Mouse (Mus musculus) heart, embryonic 15.5 days (tissue): ENCODE results near the gene Tmem145. TPM values are rescaled to one million over a fixed set of nuclear protein-coding genes. Genes with fewer than 3 reads are reported as not detected.

Experiments used
- ATAC-seq: fragments of 200-750 bp; cut with Nextera tagmentation; replicated peaks from 2 replicates; pipeline ENCODE4 v1.8.0; 2017; ENCODE audit warnings: low read depth, moderate TSS enrichment; ENCODE audit not compliant: insufficient number of reproducible peaks, insufficient read depth, low FRiP score
- H3K27ac ChIP-seq: fragments of 300-500 bp; sonication (generic); 2 replicates; pipeline ENCODE4 v1.5.1; 2015; ENCODE audit warnings: mild to moderate bottlenecking, inconsistent platforms
- H3K27me3 ChIP-seq: fragments of 300-500 bp; sonication (generic); 2 replicates; pipeline ENCODE4 v1.6.1; 2015; ENCODE audit warnings: inconsistent platforms
- H3K36me3 ChIP-seq: fragments of 300-500 bp; sonication (generic); 2 replicates; pipeline ENCODE4 v1.6.1; 2015; ENCODE audit warnings: mild to moderate bottlenecking, inconsistent platforms
- H3K4me1 ChIP-seq: fragments of 300-500 bp; sonication (generic); replicated peaks from 2 replicates; pipeline ENCODE4 v1.6.1; 2015; ENCODE audit warnings: inconsistent platforms
- H3K4me2 ChIP-seq: fragments of 300-500 bp; sonication (generic); 2 replicates; pipeline ENCODE4 v1.6.1; 2015; ENCODE audit warnings: inconsistent platforms, mild to moderate bottlenecking, moderate library complexity
- H3K4me3 ChIP-seq: fragments of 300-500 bp; sonication (generic); 2 replicates; pipeline ENCODE4 v1.5.1; 2015; ENCODE audit warnings: mild to moderate bottlenecking, inconsistent platforms
- H3K9ac ChIP-seq: fragments of 300-500 bp; sonication (generic); 2 replicates; pipeline ENCODE4 v1.6.1; 2015; ENCODE audit warnings: mild to moderate bottlenecking, inconsistent platforms
- H3K9me3 ChIP-seq: fragments of 300-500 bp; sonication (generic); replicated peaks from 2 replicates; pipeline ENCODE4 v1.6.1; 2016; ENCODE audit warnings: inconsistent platforms
- WGBS: fragments of 180-500 bp; shearing (Covaris S2); methylation state at CpG from one replicate; pipeline ENCODE4 v1.1.7; 2015; ENCODE audit warnings: mixed read lengths; 5-methylcytosine and 5-hydroxymethylcytosine counted together
- polyA plus RNA-seq: library from polyadenylated mRNA; unstranded; fragments of >200 nt; fragmentation: Nextera tagmentation; extraction: Ambion mirVana; gene quantifications from 2 replicates; pipeline ENCODE4 v1.2.1, GENCODE M21; 2015

Tmem145 gene
- polyA plus RNA-seq, 1 experiment from 2014 or later, result 0.05 TPM

DNA sequence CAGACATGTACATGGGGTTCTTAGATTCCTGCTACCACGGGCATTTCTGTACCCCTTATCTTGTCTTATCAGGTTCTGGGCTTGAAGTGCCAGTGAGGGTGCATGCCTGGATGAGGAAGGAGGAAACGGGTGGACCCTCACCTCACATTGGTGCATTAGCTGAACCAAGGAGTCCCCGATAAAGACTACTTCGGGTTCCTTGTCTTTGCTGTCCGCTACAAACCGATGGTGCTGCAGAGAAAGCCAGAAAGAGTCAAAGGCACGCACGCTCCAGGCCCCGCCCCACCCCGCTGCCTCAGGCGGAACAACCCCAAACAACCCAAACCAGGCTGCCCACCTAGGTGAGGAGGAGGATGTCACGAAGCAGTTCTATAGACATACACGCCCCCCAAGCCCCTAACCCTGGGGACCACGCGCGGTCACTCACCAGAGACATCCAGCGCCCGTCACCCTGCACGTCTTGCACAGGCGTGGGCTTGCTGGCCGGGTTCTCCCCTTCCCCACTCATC is 8.9 kb upstream of the Tmem145 start:
- H3K4me1 ChIP-seq, result peaks cover 28% of the 10 kb centered on the region
- H3K9ac ChIP-seq, result peak overlapping the region; percentile 69
- H3K4me2 ChIP-seq, result peak overlapping the region; percentile 91
- ATAC-seq, result 0 out of 2 replicates have a peak, but pooled peaks have one; percentile 2
- H3K36me3 ChIP-seq, result peaks cover 30% of the 10 kb centered on the region
- under 1% methylated on average over 21 of the region's 21 CpGs for WGBS
- H3K27ac ChIP-seq, result peak overlapping the region; percentile 90
- H3K27me3 ChIP-seq, result no peaks in the 10 kb centered on the region
- H3K4me3 ChIP-seq, result peak overlapping the region; percentile 71
- no peaks in the 10 kb centered on the region for H3K9me3 ChIP-seq

DNA sequence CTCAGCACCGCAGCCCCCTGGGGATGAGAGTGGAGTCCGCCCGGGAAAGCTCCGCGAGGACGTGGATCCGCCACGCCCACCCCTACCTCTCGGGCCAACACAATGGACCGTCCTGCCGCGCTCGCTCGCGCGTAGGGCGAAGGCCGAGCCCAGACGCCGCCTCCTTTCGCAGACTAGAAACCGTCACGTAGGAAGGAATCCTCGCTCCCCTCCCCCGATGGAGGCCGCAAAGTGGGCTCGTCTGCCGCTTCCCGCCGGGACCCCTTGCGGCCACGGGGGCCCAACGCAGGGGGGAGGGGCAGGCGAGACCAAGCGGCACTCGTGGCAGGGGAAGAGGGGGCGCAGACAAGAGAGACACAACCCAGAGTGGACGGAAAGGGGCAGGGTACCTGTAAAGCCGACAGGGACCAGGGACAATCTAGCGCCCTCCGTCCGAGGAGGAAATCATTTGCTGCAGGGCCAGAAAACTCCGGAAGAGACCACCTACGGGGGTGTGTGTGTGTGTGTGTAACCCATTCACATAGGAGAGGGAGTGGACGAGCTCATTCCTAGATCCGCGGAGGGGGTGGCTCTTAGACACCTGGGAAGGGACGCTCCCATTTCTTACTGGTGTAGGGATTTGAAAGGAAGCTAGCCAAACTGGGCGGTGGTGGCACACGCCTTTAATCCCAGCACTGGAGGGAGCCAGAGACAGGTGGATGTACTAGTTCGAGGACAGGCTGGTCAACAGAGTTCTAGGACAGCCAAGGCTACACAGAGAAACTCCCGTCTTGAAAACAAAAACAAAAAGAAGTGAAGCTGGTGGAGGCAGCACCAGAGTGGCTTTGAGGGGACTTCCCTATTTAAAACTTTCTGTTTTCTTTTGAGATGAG is 8.2 kb upstream of the Tmem145 start, which contains the start of gene Pafah1b3:
TSS of gene Pafah1b3 (minus strand) at position 533 of the 872 bp plus-strand sequence.
- under 1% methylated on average over 51 of the region's 52 CpGs for WGBS
- H3K4me2 ChIP-seq, result peak within 1 kb of the TSS; percentile 91

DNA sequence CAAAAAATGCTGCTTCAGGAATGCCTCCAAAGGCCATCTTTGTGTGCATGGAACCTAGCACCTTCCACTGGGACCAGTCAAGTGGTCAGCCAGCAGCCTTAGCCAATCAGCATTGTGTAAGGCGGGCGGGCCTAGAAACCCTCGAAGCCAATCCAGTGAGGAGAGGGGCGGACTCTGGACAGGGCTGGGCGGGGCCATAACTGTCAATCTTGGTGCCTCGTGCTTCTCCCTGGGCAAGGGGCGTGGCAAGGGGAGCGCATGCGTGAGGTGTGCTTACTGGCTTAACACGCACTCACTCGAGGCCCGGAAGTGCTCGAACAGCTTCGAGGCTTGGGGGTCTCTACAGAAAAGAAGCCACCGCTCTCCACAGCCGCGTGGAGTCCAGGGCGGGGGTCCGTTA is 4.8 kb upstream of the Tmem145 start, which contains the start of gene Prr19:
TSS of gene Prr19 (plus strand) at position 349 of the 400 bp plus-strand sequence.
- Histone ChIP-seq H3K9me3 (no peaks in the 10 kb centered on the region), H3K9ac (no peak within 1 kb of the TSS), H3K4me2 (no peak within 1 kb of the TSS), H3K27ac (no peak within 1 kb of the TSS), H3K4me1 (peaks cover 20% of the 10 kb centered on the region), H3K36me3 (no peaks in the 10 kb centered on the region), H3K27me3 (peaks cover 20% of the 10 kb centered on the region; the same call in 1 of the 2 replicates), H3K4me3 (no peak within 1 kb of the TSS)
- 57% methylated on average over 19 of the region's 19 CpGs for WGBS
- ATAC-seq, result no peak

More for the DNA sequence above, 8.2 kb upstream of the Tmem145 start, which contains the start of gene Pafah1b3:
- peaks cover 23% of the 10 kb centered on the region for H3K36me3 ChIP-seq
- H3K4me1 ChIP-seq, result peaks cover 25% of the 10 kb centered on the region
- H3K27me3 ChIP-seq, result no peaks in the 10 kb centered on the region
- H3K9me3 ChIP-seq, result no peaks in the 10 kb centered on the region
- ATAC-seq, result peak; percentile 87
- H3K27ac ChIP-seq, result peak within 1 kb of the TSS; percentile 90
- peak within 1 kb of the TSS; percentile 71 for H3K4me3 ChIP-seq
- H3K9ac ChIP-seq, result peak within 1 kb of the TSS; percentile 69

DNA sequence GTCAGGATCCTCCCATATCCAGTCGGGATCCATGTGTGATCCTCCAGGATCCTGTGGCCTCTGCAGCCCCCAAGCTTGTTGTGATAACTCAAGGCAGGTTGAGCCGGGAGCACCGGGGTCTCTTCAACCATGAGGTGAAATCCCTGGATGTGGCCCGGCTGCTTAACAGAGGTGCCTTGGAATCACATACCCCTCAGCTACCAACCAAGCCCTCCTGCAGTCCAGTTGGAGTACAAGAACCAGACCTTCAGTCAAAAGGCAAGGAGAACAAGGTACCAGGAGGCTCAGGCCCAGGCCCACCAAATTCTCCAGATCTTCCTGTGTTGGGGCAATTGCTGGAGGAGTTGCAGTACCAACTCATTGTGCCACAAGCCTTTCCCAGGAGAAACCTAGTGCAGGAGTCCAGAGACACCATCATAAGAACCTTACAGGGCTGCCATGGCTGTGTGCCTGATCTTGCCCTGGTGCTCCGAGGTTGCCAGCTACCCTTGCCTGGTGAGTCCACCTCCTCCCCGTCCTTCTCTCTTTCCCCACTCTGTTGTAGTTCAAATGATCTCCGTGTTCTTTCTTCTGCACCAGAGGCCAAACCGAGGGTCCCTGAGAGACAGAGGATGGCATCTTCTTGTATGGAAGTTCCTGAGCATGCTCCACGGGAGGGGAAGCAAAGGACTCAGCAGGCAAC is 2.8 kb upstream of the Tmem145 start:
- H3K27me3 ChIP-seq, result peaks cover 37% of the 10 kb centered on the region
- no peak overlapping the region for H3K4me2 ChIP-seq
- no peak for ATAC-seq

DNA sequence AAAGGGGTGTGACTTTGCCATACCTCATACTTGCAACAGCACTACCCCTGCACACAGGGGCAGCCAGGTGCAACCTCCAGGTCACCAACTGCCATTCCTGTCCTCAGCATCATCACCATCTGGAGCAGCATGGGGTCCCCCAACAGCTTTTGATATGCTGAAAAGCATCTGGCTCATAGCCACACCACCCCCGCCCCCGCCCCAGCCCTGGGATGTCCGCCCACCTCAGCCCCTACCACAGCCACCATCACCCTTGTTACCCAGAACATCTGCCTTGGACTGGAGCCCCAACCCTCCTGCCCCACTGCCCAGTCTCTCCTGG is 2.3 kb upstream of the Tmem145 start:
- no peak for ATAC-seq
- H3K27me3 ChIP-seq, result peaks cover 42% of the 10 kb centered on the region

More for the DNA sequence above, 2.8 kb upstream of the Tmem145 start:
- 52% methylated on average over 9 of the region's 9 CpGs for WGBS
- H3K4me1 ChIP-seq, result peaks cover 11% of the 10 kb centered on the region
- no peak overlapping the region for H3K27ac ChIP-seq
- no peak overlapping the region for H3K9ac ChIP-seq
- H3K9me3 ChIP-seq, result no peaks in the 10 kb centered on the region
- no peak overlapping the region for H3K4me3 ChIP-seq
- no peaks in the 10 kb centered on the region for H3K36me3 ChIP-seq

DNA sequence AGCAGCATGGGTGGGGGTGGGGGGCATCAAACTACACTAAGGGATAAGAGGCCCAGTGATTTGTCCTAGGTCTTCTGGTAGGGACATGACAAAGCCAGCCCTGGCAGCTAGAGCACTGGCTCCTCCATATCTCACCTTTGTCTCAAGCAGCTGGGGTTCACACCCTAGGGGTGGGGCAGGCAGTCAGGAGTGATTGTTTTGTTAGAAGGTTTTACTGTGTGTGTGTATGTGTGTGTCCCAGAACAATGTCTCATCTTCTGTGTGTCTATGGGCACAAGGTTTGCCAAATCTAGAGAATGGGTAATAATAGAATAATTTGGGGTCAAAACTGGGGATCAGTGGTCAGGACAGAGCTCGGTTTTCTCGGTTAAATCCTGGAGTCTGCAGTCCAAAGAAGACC is 425 bp upstream of the Tmem145 start:
- H3K4me2 ChIP-seq, result peak overlapping the region; percentile 79
- H3K4me3 ChIP-seq, result peak overlapping the region; percentile 48
- H3K4me1 ChIP-seq, result peaks cover 7% of the 10 kb centered on the region
- no peaks in the 10 kb centered on the region for H3K36me3 ChIP-seq
- WGBS, result 0% methylated on average over 2 of the region's 2 CpGs
- peaks cover 58% of the 10 kb centered on the region for H3K27me3 ChIP-seq
- ATAC-seq, result no peak
- no peak overlapping the region for H3K27ac ChIP-seq
- H3K9me3 ChIP-seq, result no peaks in the 10 kb centered on the region
- H3K9ac ChIP-seq, result no peak overlapping the region

More for the DNA sequence above, 2.3 kb upstream of the Tmem145 start:
- Histone ChIP-seq H3K4me2 (no peak overlapping the region), H3K36me3 (no peaks in the 10 kb centered on the region), H3K4me1 (peaks cover 7% of the 10 kb centered on the region), H3K4me3 (no peak overlapping the region), H3K9ac (no peak overlapping the region), H3K27ac (no peak overlapping the region), H3K9me3 (no peaks in the 10 kb centered on the region)
- 56% methylated on average over 3 of the region's 3 CpGs for WGBS

DNA sequence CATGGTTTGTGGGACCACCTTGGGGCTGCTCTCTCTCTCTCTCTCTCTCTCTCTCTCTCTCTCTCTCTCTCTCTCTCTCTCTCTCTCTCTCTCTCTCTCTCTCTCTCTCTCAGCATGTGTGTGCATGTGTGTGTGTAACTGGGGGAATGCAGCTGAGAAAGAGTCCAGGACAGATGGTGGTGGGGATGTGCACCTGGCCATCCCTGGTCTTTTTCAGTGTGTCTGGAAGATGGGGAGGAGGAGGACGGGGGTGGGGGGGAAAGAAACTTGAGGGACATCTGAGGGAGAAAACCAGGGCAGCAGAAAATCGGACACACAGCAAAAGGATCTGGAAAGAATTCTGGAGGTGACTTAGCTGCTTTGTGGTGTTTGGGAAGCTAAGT is 699 bp downstream of the Tmem145 start:
- H3K4me1 ChIP-seq, result peaks cover 7% of the 10 kb centered on the region
- H3K27ac ChIP-seq, result no peak overlapping the region
- H3K27me3 ChIP-seq, result peaks cover 65% of the 10 kb centered on the region
- no peak for ATAC-seq
- WGBS, result 44% methylated on average over 2 of the region's 2 CpGs
- H3K9ac ChIP-seq, result no peak overlapping the region
- H3K36me3 ChIP-seq, result no peaks in the 10 kb centered on the region
- H3K4me2 ChIP-seq, result no peak overlapping the region; the same call in 1 of the 2 replicates
- no peak overlapping the region for H3K4me3 ChIP-seq
- H3K9me3 ChIP-seq, result no peaks in the 10 kb centered on the region

DNA sequence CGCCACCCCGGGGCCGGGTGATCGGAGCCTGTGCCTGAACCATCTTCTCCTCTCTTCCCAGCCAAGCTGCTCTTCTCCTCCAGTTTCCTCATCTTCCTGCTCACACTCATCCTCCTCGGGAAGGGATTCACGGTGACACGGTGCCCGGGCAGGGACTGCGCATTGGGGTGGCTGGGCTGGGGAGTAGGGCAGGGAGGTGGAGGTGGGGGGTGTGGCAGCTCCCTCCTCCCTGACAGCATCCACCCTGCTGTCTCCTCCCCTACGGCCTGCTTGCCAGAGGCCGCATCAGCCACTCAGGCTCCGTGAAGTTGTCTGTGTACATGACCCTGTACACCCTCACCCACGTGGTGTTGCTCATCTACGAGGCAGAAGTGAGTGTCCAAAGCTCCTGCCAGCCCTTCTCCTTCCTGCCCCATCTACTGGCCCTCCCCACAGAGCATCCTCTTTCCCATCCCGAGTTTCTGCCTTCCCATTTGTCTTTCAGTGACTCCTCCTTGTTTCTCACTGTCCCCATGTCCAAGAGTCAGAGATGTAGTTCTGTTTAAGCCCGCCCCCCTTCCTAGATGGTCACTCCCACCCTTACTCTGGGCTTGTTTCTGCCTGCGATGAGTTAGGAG is 2.9 kb downstream of the Tmem145 start:
- Histone ChIP-seq H3K4me2 (no peak overlapping the region), H3K9me3 (no peaks in the 10 kb centered on the region), H3K9ac (no peak overlapping the region), H3K27me3 (peaks cover 78% of the 10 kb centered on the region), H3K36me3 (no peaks in the 10 kb centered on the region), H3K27ac (no peak overlapping the region), H3K4me3 (no peak overlapping the region), H3K4me1 (peaks cover 7% of the 10 kb centered on the region)
- 62% methylated on average over 17 of the region's 17 CpGs for WGBS
- ATAC-seq, result no peak

DNA sequence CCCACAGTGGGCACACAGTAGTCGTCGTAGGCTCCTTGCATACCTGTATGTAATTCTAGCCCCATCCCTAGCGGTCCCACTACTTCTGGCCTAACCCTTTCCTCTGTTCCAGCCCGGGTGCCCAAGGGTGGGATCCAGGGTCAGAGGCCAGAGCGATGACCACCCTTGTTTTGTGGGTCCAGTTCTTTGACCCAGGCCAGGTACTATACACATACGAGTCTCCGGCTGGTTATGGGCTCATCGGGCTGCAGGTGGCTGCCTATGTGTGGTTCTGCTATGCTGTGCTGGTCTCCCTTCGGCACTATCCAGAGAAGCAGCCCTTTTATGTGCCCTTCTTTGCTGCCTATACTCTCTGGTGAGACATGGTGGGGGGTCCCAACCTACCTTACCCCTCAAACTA is 3.5 kb downstream of the Tmem145 start:
- peaks cover 82% of the 10 kb centered on the region for H3K27me3 ChIP-seq
- WGBS, result 85% methylated on average over 9 of the region's 9 CpGs
- ATAC-seq, result no peak
- no peak overlapping the region for H3K4me3 ChIP-seq
- H3K4me1 ChIP-seq, result peaks cover 7% of the 10 kb centered on the region
- no peak overlapping the region for H3K9ac ChIP-seq
- H3K27ac ChIP-seq, result no peak overlapping the region
- H3K36me3 ChIP-seq, result no peaks in the 10 kb centered on the region
- no peaks in the 10 kb centered on the region for H3K9me3 ChIP-seq
- H3K4me2 ChIP-seq, result no peak overlapping the region

DNA sequence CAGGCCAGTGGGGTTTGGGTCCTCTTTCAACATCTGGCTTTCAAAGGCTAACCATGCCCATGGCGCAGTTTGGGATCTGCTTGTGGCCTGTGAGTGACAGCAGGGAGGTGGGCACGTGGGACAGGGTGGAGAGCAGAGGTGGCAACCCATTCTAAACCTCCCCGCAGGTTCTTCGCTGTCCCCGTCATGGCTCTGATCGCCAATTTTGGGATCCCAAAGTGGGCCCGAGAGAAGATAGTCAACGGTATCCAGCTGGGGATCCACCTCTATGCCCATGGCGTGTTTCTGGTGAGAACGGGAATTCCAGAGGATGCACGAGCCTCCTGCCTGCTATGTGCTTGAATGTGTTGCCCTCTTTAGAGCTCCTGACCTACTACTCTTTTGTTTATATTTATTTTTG is 5.3 kb downstream of the Tmem145 start:
- no peak for ATAC-seq
- Histone ChIP-seq H3K4me1 (peaks cover 19% of the 10 kb centered on the region), H3K4me3 (no peak overlapping the region), H3K27ac (no peak overlapping the region), H3K27me3 (peaks cover 89% of the 10 kb centered on the region), H3K4me2 (no peak overlapping the region), H3K36me3 (no peaks in the 10 kb centered on the region), H3K9me3 (no peaks in the 10 kb centered on the region), H3K9ac (no peak overlapping the region)
- 74% methylated on average over 11 of the region's 11 CpGs for WGBS

DNA sequence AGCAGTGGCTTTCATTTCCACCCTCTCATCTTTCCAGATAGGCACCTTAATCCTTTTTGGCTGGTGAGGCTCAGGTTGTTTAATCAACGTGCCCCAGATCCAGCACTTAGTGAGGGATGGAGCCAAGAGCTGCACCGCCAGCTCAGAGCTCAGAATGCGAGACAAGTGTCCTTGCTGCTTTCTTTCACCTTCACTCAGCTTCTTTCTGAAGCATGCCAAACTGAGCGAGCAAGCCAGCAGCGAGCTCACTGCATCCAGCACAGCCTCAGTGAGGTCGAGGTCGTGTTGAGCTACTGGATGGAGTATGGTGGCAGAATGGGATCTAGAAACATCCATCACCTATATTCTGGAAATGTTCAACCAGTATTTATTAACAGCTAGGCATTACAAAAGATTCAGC is 7.4 kb downstream of the Tmem145 start:
- WGBS, result 27% methylated on average over 7 of the region's 7 CpGs
- no peak overlapping the region for H3K4me2 ChIP-seq
- H3K27ac ChIP-seq, result no peak overlapping the region
- no peak overlapping the region for H3K4me3 ChIP-seq
- no peaks in the 10 kb centered on the region for H3K9me3 ChIP-seq
- no peaks in the 10 kb centered on the region for H3K36me3 ChIP-seq
- H3K27me3 ChIP-seq, result peaks cover 72% of the 10 kb centered on the region
- H3K4me1 ChIP-seq, result peaks cover 29% of the 10 kb centered on the region
- ATAC-seq, result no peak
- no peak overlapping the region for H3K9ac ChIP-seq
